In the genomic region with DNA sequence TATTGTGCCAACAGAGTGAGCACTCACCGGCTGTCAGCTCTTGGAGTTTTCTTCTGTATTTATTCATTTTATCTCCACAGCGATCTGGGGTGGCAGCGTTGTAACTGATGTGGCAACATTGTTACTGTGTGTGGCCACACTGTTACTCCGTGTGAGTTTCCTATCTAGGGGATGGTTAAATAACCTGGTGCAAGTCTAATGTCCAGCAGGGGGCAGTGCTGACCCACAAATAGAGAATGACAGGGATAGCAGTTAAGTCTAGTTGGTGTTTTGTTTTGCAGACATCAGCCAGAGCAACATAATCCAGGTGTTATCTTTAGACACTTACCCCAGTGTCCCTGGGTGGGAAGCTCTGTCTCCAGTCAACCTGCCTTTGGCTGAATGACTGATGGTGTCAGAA, we compare ENCODE assay signal across 7 mouse cellular contexts. TPM values are rescaled to one million over a fixed set of nuclear protein-coding genes. Genes with fewer than 3 reads are reported as not detected.
DNase-seq lines count a peak whose midpoint lies in the region; ATAC-seq lines count a peak whose summit lies in the region.

No protein-coding gene starts in this region.

- no peak overlapping the region for H3K4me3 ChIP-seq in forebrain, embryonic 14.5 days (ENCODE audit: low read depth, low read length)
- no peak overlapping the region for H3K4me3 ChIP-seq in hindbrain, embryonic 11.5 days (ENCODE audit: low read depth, low read length)
- no peak overlapping the region for H3K4me3 ChIP-seq in midbrain, embryonic 14.5 days (replicated peaks; ENCODE audit: low read depth, low read length)

- H3K4me1 ChIP-seq in forebrain, embryonic 14.5 days (ENCODE audit: control insufficient read depth, insufficient read depth, low read length): no peaks in the 10 kb centered on the region
- no peaks in the 10 kb centered on the region for H3K4me1 ChIP-seq in hindbrain, embryonic 11.5 days (replicated peaks; ENCODE audit: control insufficient read depth, insufficient read depth, low read length)
- H3K4me1 ChIP-seq in midbrain, embryonic 14.5 days (ENCODE audit: control insufficient read depth, insufficient read depth, low read length): no peaks in the 10 kb centered on the region

- H3K36me3 ChIP-seq in forebrain, embryonic 14.5 days (ENCODE audit: control insufficient read depth, insufficient read depth, low read length): no peaks in the 10 kb centered on the region
- no peaks in the 10 kb centered on the region for H3K36me3 ChIP-seq in hindbrain, embryonic 11.5 days (ENCODE audit: control insufficient read depth, insufficient read depth, low read length)
- H3K36me3 ChIP-seq in midbrain, embryonic 14.5 days (ENCODE audit: control insufficient read depth, insufficient read depth, low read length): no peaks in the 10 kb centered on the region

- no peak overlapping the region for H3K27ac ChIP-seq in forebrain, embryonic 14.5 days (ENCODE audit: low read depth, low read length)
- H3K27ac ChIP-seq in hindbrain, embryonic 11.5 days (ENCODE audit: low read depth, low read length): no peak overlapping the region
- no peak overlapping the region for H3K27ac ChIP-seq in midbrain, embryonic 14.5 days (replicated peaks; ENCODE audit: low read depth, low read length)

- peak; percentile 67; the same call in 1 of the 2 replicates for ATAC-seq in forebrain, embryonic 14.5 days
- no peak for ATAC-seq in hindbrain, embryonic 11.5 days (ENCODE audit: low FRiP score)
- no peak for ATAC-seq in midbrain, embryonic 14.5 days (ENCODE audit: low FRiP score, low TSS enrichment)

- H3K27me3 ChIP-seq in forebrain, embryonic 14.5 days (replicated peaks; ENCODE audit: control insufficient read depth, insufficient read depth, low read length): 0 out of 2 replicates have a peak, but pooled peaks cover 3% of the 10 kb centered on the region
- no peaks in the 10 kb centered on the region for H3K27me3 ChIP-seq in hindbrain, embryonic 11.5 days (ENCODE audit: control insufficient read depth, insufficient read depth, low read length)
- no peaks in the 10 kb centered on the region for H3K27me3 ChIP-seq in midbrain, embryonic 14.5 days (ENCODE audit: control insufficient read depth, insufficient read depth, low read length)

- DNase-seq in R1 (ENCODE audit: low read depth, low spot score): peak; percentile 86
- DNase-seq in c-Kit-positive CD71-positive TER-119-negative erythroid progenitor cells, embryonic 14.5 days (ENCODE audit: low read depth): peak; percentile 77
- peak; percentile 91 for DNase-seq in forebrain, embryonic 14.5 days (ENCODE audit: low spot score)
- peak; percentile 90 for DNase-seq in hindbrain, embryonic 11.5 days (ENCODE audit: low spot score)
- peak; percentile 81 for DNase-seq in left cerebral cortex, adult 11 months (ENCODE audit: low spot score)
- peak; percentile 95 for DNase-seq in midbrain, embryonic 14.5 days
- peak; percentile 55 to 86 for DNase-seq in spleen, adult 18-20 months

- no peak overlapping the region for H3K4me2 ChIP-seq in forebrain, embryonic 14.5 days (ENCODE audit: low read length)
- no peak overlapping the region for H3K4me2 ChIP-seq in hindbrain, embryonic 11.5 days (replicated peaks; ENCODE audit: low read depth, low read length)
- H3K4me2 ChIP-seq in midbrain, embryonic 14.5 days (ENCODE audit: low read length): no peak overlapping the region

- 8% methylated on average over 4 of the region's 4 CpGs for WGBS in forebrain, embryonic 14.5 days
- 15% methylated on average over 4 of the region's 4 CpGs for WGBS in hindbrain, embryonic 11.5 days
- 18% methylated on average over 4 of the region's 4 CpGs for WGBS in midbrain, embryonic 14.5 days

- no peak overlapping the region for H3K9ac ChIP-seq in forebrain, embryonic 14.5 days (ENCODE audit: low read length)
- no peak overlapping the region for H3K9ac ChIP-seq in hindbrain, embryonic 11.5 days (ENCODE audit: low read depth, low read length)
- H3K9ac ChIP-seq in midbrain, embryonic 14.5 days (replicated peaks; ENCODE audit: low read length): no peak overlapping the region

- no peaks in the 10 kb centered on the region for H3K9me3 ChIP-seq in forebrain, embryonic 14.5 days (replicated peaks; ENCODE audit: control insufficient read depth, low read length)
- no peaks in the 10 kb centered on the region for H3K9me3 ChIP-seq in hindbrain, embryonic 11.5 days (ENCODE audit: control insufficient read depth, low read length)
- H3K9me3 ChIP-seq in midbrain, embryonic 14.5 days (ENCODE audit: control insufficient read depth, low read length): no peaks in the 10 kb centered on the region

RNA-seq across cellular contexts. Expression of a gene that starts 23.1 kb away (rescaled TPM):
- polyA plus RNA-seq in forebrain, embryonic 14.5 days (2014; fragmentation: Nextera tagmentation; extraction: Ambion mirVana): 73.7 and 86.8 TPM in 2 replicates
- polyA plus RNA-seq in hindbrain, embryonic 11.5 days (2014; fragmentation: Nextera tagmentation; extraction: Ambion mirVana): 84.9 and 97.5 TPM in 2 replicates
- 77.9 and 81.9 TPM in 2 replicates for polyA plus RNA-seq in midbrain, embryonic 14.5 days (2014; fragmentation: Nextera tagmentation; extraction: Ambion mirVana)

RNA-seq across cellular contexts. Expression of a gene that starts 24.3 kb away (rescaled TPM):
- 0.99 and 1.5 TPM in 2 replicates for polyA plus RNA-seq in forebrain, embryonic 14.5 days (2014; fragmentation: Nextera tagmentation; extraction: Ambion mirVana)
- 0.15 and 0.39 TPM in 2 replicates for polyA plus RNA-seq in hindbrain, embryonic 11.5 days (2014; fragmentation: Nextera tagmentation; extraction: Ambion mirVana)
- 1.7 and 2.0 TPM in 2 replicates for polyA plus RNA-seq in midbrain, embryonic 14.5 days (2014; fragmentation: Nextera tagmentation; extraction: Ambion mirVana)

RNA-seq across cellular contexts. Expression of a gene that starts 27.4 kb away (rescaled TPM):
- 0.40 TPM in 1 of 2 replicates, not detected in the other for polyA plus RNA-seq in forebrain, embryonic 14.5 days (2014; fragmentation: Nextera tagmentation; extraction: Ambion mirVana)
- 0.19 and 0.22 TPM in 2 replicates for polyA plus RNA-seq in hindbrain, embryonic 11.5 days (2014; fragmentation: Nextera tagmentation; extraction: Ambion mirVana)
- 0.51 and 0.80 TPM in 2 replicates for polyA plus RNA-seq in midbrain, embryonic 14.5 days (2014; fragmentation: Nextera tagmentation; extraction: Ambion mirVana)

RNA-seq across cellular contexts. Expression of a gene that starts 46.1 kb away (rescaled TPM):
- 606 and 697 TPM in 2 replicates for polyA plus RNA-seq in forebrain, embryonic 14.5 days (2014; fragmentation: Nextera tagmentation; extraction: Ambion mirVana)
- 510 and 530 TPM in 2 replicates for polyA plus RNA-seq in hindbrain, embryonic 11.5 days (2014; fragmentation: Nextera tagmentation; extraction: Ambion mirVana)
- 606 and 777 TPM in 2 replicates for polyA plus RNA-seq in midbrain, embryonic 14.5 days (2014; fragmentation: Nextera tagmentation; extraction: Ambion mirVana)

RNA-seq across cellular contexts. Expression of a gene that starts 54.3 kb away (rescaled TPM):
- polyA plus RNA-seq in forebrain, embryonic 14.5 days (2014; fragmentation: Nextera tagmentation; extraction: Ambion mirVana): 0.26 TPM in 1 of 2 replicates, not detected in the other
- polyA plus RNA-seq in hindbrain, embryonic 11.5 days (2014; fragmentation: Nextera tagmentation; extraction: Ambion mirVana): 0.52 and 0.53 TPM in 2 replicates
- polyA plus RNA-seq in midbrain, embryonic 14.5 days (2014; fragmentation: Nextera tagmentation; extraction: Ambion mirVana): 0.29 TPM in 1 of 2 replicates, not detected in the other
